Mouse (Mus musculus): ENCODE results near the gene Adamts16. TPM values are rescaled to one million over a fixed set of nuclear protein-coding genes. Genes with fewer than 3 reads are reported as not detected.
A peak's percentile ranks its signal among the peaks of the same experiment; 100 is the strongest.

Adamts16 gene
- polyA plus RNA-seq, 1 experiment from 2014 or later, result 15.2 TPM

- no peak overlapping the region for H3K9ac ChIP-seq
- H3K27me3 ChIP-seq, result no peaks in the 10 kb centered on the region
- no peak overlapping the region for H3K27ac ChIP-seq
- peaks cover 5% of the 10 kb centered on the region for H3K4me1 ChIP-seq
- no peaks in the 10 kb centered on the region for H3K9me3 ChIP-seq (replicated peaks)
- WGBS, result 75% methylated on average over 5 of the region's 5 CpGs
- H3K4me2 ChIP-seq, result no peak overlapping the region
- ATAC-seq (replicated peaks; ENCODE audit: low FRiP score), result no peak
- H3K36me3 ChIP-seq, result no peaks in the 10 kb centered on the region
- no peak overlapping the region for H3K4me3 ChIP-seq (replicated peaks)
Observed at GRCm38 (mm10) chr13:70685825-70686224, 155.8 kb downstream of the Adamts16 start.

GRCm38 (mm10) chr13:70684976-70685609 is 156.5 kb downstream of the Adamts16 start:
- 71% methylated on average over 7 of the region's 7 CpGs for WGBS
- Histone ChIP-seq H3K27ac (no peak overlapping the region), H3K27me3 (no peaks in the 10 kb centered on the region), H3K9me3 (replicated peaks) (no peaks in the 10 kb centered on the region), H3K4me3 (replicated peaks) (no peak overlapping the region), H3K4me1 (peaks cover 5% of the 10 kb centered on the region), H3K4me2 (no peak overlapping the region), H3K9ac (no peak overlapping the region), H3K36me3 (no peaks in the 10 kb centered on the region)
- ATAC-seq (replicated peaks; ENCODE audit: low FRiP score), result no peak

- 77% methylated on average over 7 of the region's 7 CpGs for WGBS
- Histone ChIP-seq H3K36me3 (no peaks in the 10 kb centered on the region), H3K4me2 (no peak overlapping the region), H3K4me1 (peaks cover 4% of the 10 kb centered on the region), H3K27ac (peak overlapping the region; percentile 54; the same call in 1 of the 2 replicates), H3K27me3 (no peaks in the 10 kb centered on the region), H3K4me3 (replicated peaks) (no peak overlapping the region), H3K9ac (no peak overlapping the region), H3K9me3 (replicated peaks) (no peaks in the 10 kb centered on the region)
- ATAC-seq (replicated peaks; ENCODE audit: low FRiP score), result peak; percentile 76
Observed at GRCm38 (mm10) chr13:70681411-70682183, 160.0 kb downstream of the Adamts16 start.

GRCm38 (mm10) chr13:70680316-70680715 is 161.3 kb downstream of the Adamts16 start:
- no peak overlapping the region for H3K9ac ChIP-seq
- no peaks in the 10 kb centered on the region for H3K36me3 ChIP-seq
- no peaks in the 10 kb centered on the region for H3K9me3 ChIP-seq (replicated peaks)
- H3K4me3 ChIP-seq (replicated peaks), result no peak overlapping the region
- no peak overlapping the region for H3K27ac ChIP-seq
- no peak overlapping the region for H3K4me2 ChIP-seq
- 89% methylated on average over 3 of the region's 3 CpGs for WGBS
- no peaks in the 10 kb centered on the region for H3K27me3 ChIP-seq
- ATAC-seq (replicated peaks; ENCODE audit: low FRiP score), result no peak
- peaks cover 10% of the 10 kb centered on the region for H3K4me1 ChIP-seq

Other genes with a start within 250 kb of the Adamts16 start
- gene Ice1, start 204.2 kb downstream of the Adamts16 start, polyA plus RNA-seq (2015; fragmentation: Nextera tagmentation; extraction: Ambion mirVana), result 18.2 and 19.9 TPM in 2 replicates

Data from kidney, embryonic 15.5 days (tissue).